Comparison of ENCODE assay signal across 22 mouse cellular contexts in genomic region chr17:13214169-13214568, GRCm38 (mm10). TPM values are rescaled to one million over a fixed set of nuclear protein-coding genes. Genes with fewer than 3 reads are reported as not detected.
"Had no signal": no experiment of that assay in that cellular context is flagged by ENCODE, and none has a peak within 500 bp of the region (broad histone marks: within the 10 kb centered on the region; RNA-seq: fewer than 3 reads in every experiment).

No protein-coding gene starts in this region.

- ATAC-seq: midbrain, embryonic 13.5 days; midbrain, embryonic 15.5 days had no signal

- H3K27ac ChIP-seq: midbrain, embryonic 13.5 days; midbrain, embryonic 15.5 days; neural tube, embryonic 12.5 days; stomach, embryonic 15.5 days had no signal

- DNase-seq: lung, adult 18-20 months; lung, embryonic 14.5 days; lung, postnatal 10 days; lung, postnatal 4 days; right cerebral cortex, postnatal 14 days; thymus, adult 18-20 months; thymus, postnatal 14 days; thymus, postnatal 36 days had no signal

- H3K4me2 ChIP-seq: lung, embryonic 14.5 days; midbrain, embryonic 11.5 days; midbrain, embryonic 13.5 days; midbrain, embryonic 15.5 days; neural tube, embryonic 12.5 days; stomach, embryonic 15.5 days had no signal

- H3K27me3 ChIP-seq: midbrain, embryonic 13.5 days; midbrain, embryonic 15.5 days; neural tube, embryonic 12.5 days; stomach, embryonic 15.5 days had no signal

- H3K36me3 ChIP-seq: midbrain, embryonic 13.5 days; midbrain, embryonic 15.5 days; neural tube, embryonic 12.5 days; stomach, embryonic 15.5 days had no signal

- H3K4me1 ChIP-seq: midbrain, embryonic 13.5 days; midbrain, embryonic 15.5 days; neural tube, embryonic 12.5 days; stomach, embryonic 15.5 days had no signal

- H3K4me3 ChIP-seq: midbrain, embryonic 13.5 days; midbrain, embryonic 15.5 days; neural tube, embryonic 12.5 days; stomach, embryonic 15.5 days had no signal

- H3K9ac ChIP-seq: lung, embryonic 14.5 days; midbrain, embryonic 13.5 days; midbrain, embryonic 15.5 days; neural tube, embryonic 12.5 days; stomach, embryonic 15.5 days had no signal

RNA-seq across cellular contexts. Expression of gene Smok2a, which starts 6.8 kb away (rescaled TPM):
- total RNA-seq: megakaryocyte-erythroid progenitor cell, adult 5-6 weeks; midbrain, postnatal 0 days; monocyte, adult 5-6 weeks; neutrophil, adult 5-6 weeks had no signal
- polyA plus RNA-seq: liver, embryonic 16.5 days; lung, embryonic 14.5 days; lung, embryonic 16.5 days; midbrain, embryonic 11.5 days; midbrain, embryonic 13.5 days; midbrain, embryonic 15.5 days; midbrain, postnatal 0 days; neural tube, embryonic 12.5 days; neural tube, embryonic 14.5 days; spleen, adult 2 months; stomach, embryonic 15.5 days; thymus, postnatal 0 days had no signal

RNA-seq across cellular contexts. Expression of gene Smok2b, which starts 15.9 kb away (rescaled TPM):
- total RNA-seq: megakaryocyte-erythroid progenitor cell, adult 5-6 weeks; midbrain, postnatal 0 days; monocyte, adult 5-6 weeks; neutrophil, adult 5-6 weeks had no signal
- polyA plus RNA-seq: liver, embryonic 16.5 days; lung, embryonic 14.5 days; lung, embryonic 16.5 days; midbrain, embryonic 11.5 days; midbrain, embryonic 13.5 days; midbrain, embryonic 15.5 days; midbrain, postnatal 0 days; neural tube, embryonic 12.5 days; neural tube, embryonic 14.5 days; spleen, adult 2 months; stomach, embryonic 15.5 days; thymus, postnatal 0 days had no signal
